14 mouse cellular contexts compared by ENCODE assay signal in genomic region chr11:76415001-76415400, GRCm38 (mm10). TPM values are rescaled to one million over a fixed set of nuclear protein-coding genes. Genes with fewer than 3 reads are reported as not detected.
A peak's percentile ranks its signal among the peaks of the same experiment; 100 is the strongest.
DNase-seq lines count a peak whose midpoint lies in the region.
"Had no signal": no experiment of that assay in that cellular context is flagged by ENCODE, and none has a peak within 500 bp of the region (broad histone marks: within the 10 kb centered on the region; RNA-seq: fewer than 3 reads in every experiment).

No protein-coding gene starts in this region.

- DNase-seq in gastrocnemius, adult 18-20 months (ENCODE audit: low spot score): peak; percentile 43
- no peak for DNase-seq in gastrocnemius, postnatal 4 days (ENCODE audit: low spot score in 2 of 2)
- peak; percentile 60 for DNase-seq in lung, adult 18-20 months
- DNase-seq in lung, postnatal 4 days: no peak
- peak; percentile 83 for DNase-seq in NIH3T3 (ENCODE audit: low read depth)
- DNase-seq in gastrocnemius, postnatal 25 days: peak; percentile 55
- no peak for DNase-seq in natural killer cell, adult 2 months (ENCODE audit: low spot score in 2 of 2)
- DNase-seq: cerebellum, adult 9-11 months; kidney, adult 18-20 months; layer of hippocampus, adult 9-11 months; lung, embryonic 14.5 days; right cerebral cortex, postnatal 14 days; spleen, adult 18-20 months; thymus, postnatal 25 days had no signal

RNA-seq across cellular contexts. Expression of gene Timm22, which starts 8.2 kb away (rescaled TPM):
- 10 to 100 TPM; 32.5 to 41.9 TPM for total RNA-seq in gastrocnemius, adult 18-20 months (2021)
- 10 to 100 TPM; 48.7 TPM for total RNA-seq in gastrocnemius, postnatal 4 days (2021)
- 10 to 100 TPM; 40.4 to 40.8 TPM for total RNA-seq in gastrocnemius, postnatal 25 days (2021)

RNA-seq across cellular contexts. Expression of gene Nxn, which starts 16.1 kb away (rescaled TPM):
- 10 to 100 TPM; 37.4 to 48.7 TPM for total RNA-seq in gastrocnemius, adult 18-20 months (2021)
- total RNA-seq in gastrocnemius, postnatal 4 days (2021): 10 to 100 TPM; 59.8 to 60.9 TPM
- total RNA-seq in gastrocnemius, postnatal 25 days (2021): 10 to 100 TPM; 25.6 to 32.0 TPM

Comparison
In these comparisons a context has a peak if more than half of its experiments do, and no peak if none do; other contexts are left out.
1. DNase-seq: peak in gastrocnemius, adult 18-20 months (single experiment), lung, adult 18-20 months (2 of 2), NIH3T3 (single experiment) and gastrocnemius, postnatal 25 days (single experiment); none in gastrocnemius, postnatal 4 days (0 of 2), lung, postnatal 4 days (0 of 2) and natural killer cell, adult 2 months (0 of 2).